12 mouse cellular contexts compared by ENCODE assay signal in the genomic region with DNA sequence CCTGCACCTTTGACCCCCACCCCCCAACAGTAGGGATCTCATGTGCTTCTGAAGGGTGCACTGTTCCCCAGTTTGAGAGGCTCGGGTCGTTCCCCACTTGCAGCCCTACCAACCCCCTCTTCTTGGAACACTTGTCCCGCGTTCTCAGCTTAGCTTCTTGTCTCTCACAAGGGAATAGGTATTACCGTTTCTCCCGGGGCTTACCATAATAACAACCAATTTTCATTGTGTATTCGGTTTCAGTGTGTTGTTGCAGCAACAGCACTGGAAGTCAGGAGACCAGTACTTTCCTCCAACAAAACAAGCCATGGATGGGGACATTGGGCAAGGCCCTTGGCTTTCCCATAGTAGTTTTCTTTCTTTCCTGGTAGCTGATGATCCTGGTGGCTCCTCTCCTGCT.
A peak's percentile ranks its signal among the peaks of the same experiment; 100 is the strongest.
DNase-seq lines count a peak whose midpoint lies in the region; ATAC-seq lines count a peak whose summit lies in the region.
"Had no signal": no experiment of that assay in that cellular context is flagged by ENCODE, and none has a peak within 500 bp of the region (broad histone marks: within the 10 kb centered on the region; RNA-seq: fewer than 3 reads in every experiment).

No protein-coding gene starts in this region.

- no peaks in the 10 kb centered on the region for H3K9me3 ChIP-seq in embryonic facial prominence, embryonic 14.5 days (ENCODE audit: control insufficient read depth, low read length)
- H3K9me3 ChIP-seq in embryonic facial prominence, embryonic 10.5 days = no peaks in the 10 kb centered on the region
- H3K9me3 ChIP-seq in heart, embryonic 13.5 days = no peaks in the 10 kb centered on the region
- no peaks in the 10 kb centered on the region for H3K9me3 ChIP-seq in kidney, embryonic 16.5 days (ENCODE audit: low read length)
- H3K9me3 ChIP-seq: forebrain, embryonic 15.5 days; hindbrain, embryonic 15.5 days; kidney, embryonic 15.5 days had no signal

- WGBS in embryonic facial prominence, embryonic 14.5 days = 74% methylated on average over 7 of the region's 7 CpGs
- WGBS in embryonic facial prominence, embryonic 10.5 days = 82% methylated on average over 7 of the region's 7 CpGs
- 86% methylated on average over 7 of the region's 7 CpGs for WGBS in heart, embryonic 13.5 days
- 97% methylated on average over 7 of the region's 7 CpGs for WGBS in kidney, embryonic 16.5 days

- H3K36me3 ChIP-seq in embryonic facial prominence, embryonic 14.5 days (ENCODE audit: control insufficient read depth, insufficient read depth, low read length) = no peaks in the 10 kb centered on the region
- no peaks in the 10 kb centered on the region for H3K36me3 ChIP-seq in embryonic facial prominence, embryonic 10.5 days (replicated peaks)
- H3K36me3 ChIP-seq in heart, embryonic 13.5 days = no peaks in the 10 kb centered on the region
- no peaks in the 10 kb centered on the region for H3K36me3 ChIP-seq in kidney, embryonic 16.5 days (ENCODE audit: insufficient read depth, low read length)
- H3K36me3 ChIP-seq: forebrain, embryonic 15.5 days; hindbrain, embryonic 15.5 days; kidney, embryonic 15.5 days had no signal

- DNase-seq in embryonic facial prominence, embryonic 14.5 days (ENCODE audit: low spot score) = no peak
- no peak for DNase-seq in embryonic facial prominence, embryonic 10.5 days (ENCODE audit: low spot score)
- DNase-seq in heart, adult 11 months = peak; percentile 93
- no peak for DNase-seq in heart, adult 8-10 months (ENCODE audit: low spot score)
- no peak for DNase-seq in heart, postnatal 10 days
- DNase-seq in adipocyte (ENCODE audit: low spot score) = peak; percentile 47

- no peaks in the 10 kb centered on the region for H3K4me1 ChIP-seq in embryonic facial prominence, embryonic 14.5 days (ENCODE audit: control insufficient read depth, insufficient read depth, low read length)
- peaks cover 7% of the 10 kb centered on the region; the same call in 1 of the 2 replicates for H3K4me1 ChIP-seq in embryonic facial prominence, embryonic 10.5 days
- H3K4me1 ChIP-seq in heart, embryonic 13.5 days = peaks cover 21% of the 10 kb centered on the region
- H3K4me1 ChIP-seq in kidney, embryonic 16.5 days (ENCODE audit: insufficient read depth, low read length) = no peaks in the 10 kb centered on the region
- H3K4me1 ChIP-seq: forebrain, embryonic 15.5 days; hindbrain, embryonic 15.5 days; kidney, embryonic 15.5 days had no signal

- ATAC-seq in embryonic facial prominence, embryonic 14.5 days (ENCODE audit: low read depth) = 0 out of 2 replicates have a peak, but pooled peaks have one; percentile 22
- ATAC-seq in heart, embryonic 13.5 days (ENCODE audit: extremely low read depth, insufficient number of reproducible peaks, low FRiP score, low TSS enrichment) = no peak
- no peak for ATAC-seq in kidney, embryonic 16.5 days (ENCODE audit: low FRiP score, low TSS enrichment)
- ATAC-seq: forebrain, embryonic 15.5 days; intestine, embryonic 16.5 days had no signal

- no peaks in the 10 kb centered on the region for H3K27me3 ChIP-seq in embryonic facial prominence, embryonic 14.5 days (replicated peaks; ENCODE audit: control insufficient read depth, insufficient read depth, low read length)
- H3K27me3 ChIP-seq in embryonic facial prominence, embryonic 10.5 days (replicated peaks; ENCODE audit: low read depth, poor library complexity, severe bottlenecking) = no peaks in the 10 kb centered on the region
- H3K27me3 ChIP-seq in heart, embryonic 13.5 days (replicated peaks) = no peaks in the 10 kb centered on the region
- no peaks in the 10 kb centered on the region for H3K27me3 ChIP-seq in kidney, embryonic 16.5 days (ENCODE audit: insufficient read depth, low read length)
- H3K27me3 ChIP-seq: forebrain, embryonic 15.5 days; hindbrain, embryonic 15.5 days; kidney, embryonic 15.5 days had no signal

- no peak overlapping the region for H3K4me2 ChIP-seq in embryonic facial prominence, embryonic 14.5 days (ENCODE audit: low read depth, low read length)
- no peak overlapping the region for H3K4me2 ChIP-seq in heart, embryonic 13.5 days
- no peak overlapping the region for H3K4me2 ChIP-seq in kidney, embryonic 16.5 days (replicated peaks; ENCODE audit: low read depth, low read length)
- H3K4me2 ChIP-seq: forebrain, embryonic 15.5 days; hindbrain, embryonic 15.5 days; kidney, embryonic 15.5 days had no signal

- H3K4me3 ChIP-seq in embryonic facial prominence, embryonic 14.5 days (ENCODE audit: low read depth, low read length) = no peak overlapping the region
- no peak overlapping the region for H3K4me3 ChIP-seq in embryonic facial prominence, embryonic 10.5 days
- H3K4me3 ChIP-seq in heart, embryonic 13.5 days = no peak overlapping the region
- H3K4me3 ChIP-seq in kidney, embryonic 16.5 days (ENCODE audit: low read length) = no peak overlapping the region
- H3K4me3 ChIP-seq: forebrain, embryonic 15.5 days; hindbrain, embryonic 15.5 days; kidney, embryonic 15.5 days had no signal

- H3K9ac ChIP-seq in embryonic facial prominence, embryonic 14.5 days (ENCODE audit: low read depth, low read length) = no peak overlapping the region
- no peak overlapping the region for H3K9ac ChIP-seq in heart, embryonic 13.5 days
- H3K9ac ChIP-seq in kidney, embryonic 16.5 days (replicated peaks; ENCODE audit: low read length) = no peak overlapping the region
- H3K9ac ChIP-seq: forebrain, embryonic 15.5 days; hindbrain, embryonic 15.5 days; kidney, embryonic 15.5 days had no signal

- intact Hi-C loops in heart, postnatal 10 days (cut with DNase I) = no loop called here

- no peak overlapping the region for H3K27ac ChIP-seq in embryonic facial prominence, embryonic 14.5 days (replicated peaks; ENCODE audit: low read depth, low read length)
- no peak overlapping the region for H3K27ac ChIP-seq in embryonic facial prominence, embryonic 10.5 days (replicated peaks)
- H3K27ac ChIP-seq in heart, embryonic 13.5 days (replicated peaks) = peak overlapping the region; percentile 36; the same call in 1 of the 2 replicates
- no peak overlapping the region for H3K27ac ChIP-seq in kidney, embryonic 16.5 days (ENCODE audit: low read length)
- H3K27ac ChIP-seq: forebrain, embryonic 15.5 days; hindbrain, embryonic 15.5 days; kidney, embryonic 15.5 days had no signal

Comparison
In these comparisons a context has a peak if more than half of its experiments do, and no peak if none do; other contexts are left out.
1. DNase-seq: peak in heart, adult 11 months (single experiment) and adipocyte (single experiment); none in embryonic facial prominence, embryonic 14.5 days (single experiment), embryonic facial prominence, embryonic 10.5 days (single experiment), heart, adult 8-10 months (single experiment) and heart, postnatal 10 days (0 of 2).